Mouse (Mus musculus) midbrain, embryonic 14.5 days (tissue): Measurements from ENCODE around the gene Insm1. TPM values are rescaled to one million over a fixed set of nuclear protein-coding genes. Genes with fewer than 3 reads are reported as not detected.
A peak's percentile ranks its signal among the peaks of the same experiment; 100 is the strongest.

Experiments
- ATAC-seq: fragments of 200-750 bp; cut with Nextera tagmentation; 2 replicates; pipeline ENCODE4 v1.8.0; 2017; ENCODE audit warnings: moderate number of reproducible peaks, moderate library complexity; ENCODE audit not compliant: low FRiP score, low TSS enrichment
- DNase-seq: peaks from one replicate; pipeline ENCODE4 v3.0.0-alpha.2; 2015
- H3K27ac ChIP-seq: fragments of 300-500 bp; sonication (generic); replicated peaks from 2 replicates; pipeline ENCODE4 v1.5.1; 2014; ENCODE audit warnings: mild to moderate bottlenecking, low read depth, low read length, moderate library complexity
- H3K27me3 ChIP-seq: fragments of 300-500 bp; sonication (generic); 2 replicates; pipeline ENCODE4 v1.6.1; 2014; ENCODE audit warnings: low read length, control low read depth, mixed read lengths; ENCODE audit not compliant: control insufficient read depth, insufficient read depth
- H3K36me3 ChIP-seq: fragments of 300-500 bp; sonication (generic); 2 replicates; pipeline ENCODE4 v1.6.1; 2014; ENCODE audit warnings: low read length, control low read depth; ENCODE audit not compliant: control insufficient read depth, insufficient read depth
- H3K4me1 ChIP-seq: fragments of 300-500 bp; sonication (generic); 2 replicates; pipeline ENCODE4 v1.6.1; 2014; ENCODE audit warnings: mild to moderate bottlenecking, antibody characterized with exemption, low read length, control low read depth; ENCODE audit not compliant: control insufficient read depth, insufficient read depth
- H3K4me2 ChIP-seq: fragments of 300-500 bp; sonication (generic); 2 replicates; pipeline ENCODE4 v1.6.1; 2014; ENCODE audit warnings: mild to moderate bottlenecking, low read length, moderate library complexity
- H3K4me3 ChIP-seq: fragments of 300-500 bp; sonication (generic); replicated peaks from 2 replicates; pipeline ENCODE4 v1.5.1; 2014; ENCODE audit warnings: low read depth, low read length
- H3K9ac ChIP-seq: fragments of 300-500 bp; sonication (generic); replicated peaks from 2 replicates; pipeline ENCODE4 v1.6.1; 2014; ENCODE audit warnings: mild to moderate bottlenecking, low read length, moderate library complexity
- H3K9me3 ChIP-seq: fragments of 300-500 bp; sonication (generic); 2 replicates; pipeline ENCODE4 v1.6.1; 2016; ENCODE audit warnings: low read length, control low read depth, mixed read lengths; ENCODE audit not compliant: control insufficient read depth
- WGBS: fragments of 180-500 bp; shearing (Covaris S2); extraction: QIAGEN DNeasy Blood & Tissue Kit; methylation state at CpG from one replicate; pipeline ENCODE4 v1.1.7; 2014; 5-methylcytosine and 5-hydroxymethylcytosine counted together
- polyA plus RNA-seq: library from polyadenylated mRNA; unstranded; fragments of >200 nt; fragmentation: Nextera tagmentation; extraction: Ambion mirVana; gene quantifications from 2 replicates; pipeline ENCODE4 v1.2.1, GENCODE M21; 2014

Insm1 gene
- polyA plus RNA-seq = 5.8 and 7.6 TPM in 2 replicates

DNA sequence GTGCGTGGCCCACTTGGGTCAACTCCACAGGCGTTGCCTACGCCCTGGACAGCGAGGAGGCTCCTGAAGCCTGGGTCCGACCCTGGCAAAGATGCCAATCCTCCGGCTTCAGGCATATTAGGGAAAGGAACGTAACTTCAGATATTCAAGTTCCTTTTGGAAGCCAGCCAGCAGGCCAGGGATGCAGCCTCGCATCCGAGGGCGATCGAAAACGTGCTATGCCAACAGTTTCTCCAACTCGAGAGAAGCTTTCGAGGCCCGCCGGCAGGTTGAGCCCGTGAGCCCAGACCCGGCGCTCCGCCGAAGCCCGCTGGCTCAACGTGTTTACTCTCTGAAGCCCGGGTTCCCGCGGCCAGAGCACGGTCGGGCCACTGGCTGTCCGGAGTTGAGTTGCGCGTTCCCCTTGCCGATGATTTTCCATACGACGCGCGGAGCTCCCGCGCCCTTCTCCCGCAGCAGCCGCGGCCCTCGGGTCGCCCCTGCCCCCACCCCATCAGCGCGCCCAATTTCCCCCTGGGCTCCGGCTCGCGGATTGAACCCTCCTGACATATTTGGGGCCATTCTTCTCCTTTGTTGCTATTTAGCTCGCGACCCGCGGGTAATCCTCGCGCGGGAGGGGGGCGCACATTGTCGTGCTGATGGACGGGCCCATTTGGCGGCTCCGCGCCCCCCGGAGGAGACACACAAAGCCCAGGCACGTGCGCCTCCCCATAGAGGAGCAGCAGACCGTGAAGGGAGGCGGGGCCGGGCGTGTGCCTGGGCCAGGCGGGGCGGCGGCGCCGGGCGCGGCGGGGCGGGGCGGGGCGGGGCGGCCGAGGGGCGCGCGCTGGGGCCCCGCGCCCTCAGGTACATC is at the start of gene Insm1:
Gene Insm1, plus strand, starts transcription at position 846 of the 853 bp plus-strand sequence.
- peak; percentile 90 for DNase-seq
- Histone ChIP-seq H3K4me2 (peak within 1 kb of the TSS; percentile 90), H3K4me1 (peaks cover 47% of the 10 kb centered on the region), H3K9ac (peak within 1 kb of the TSS; percentile 92), H3K27ac (peak within 1 kb of the TSS; percentile 98), H3K4me3 (peak within 1 kb of the TSS; percentile 77), H3K36me3 (no peaks in the 10 kb centered on the region), H3K9me3 (no peaks in the 10 kb centered on the region), H3K27me3 (peaks cover 7% of the 10 kb centered on the region; the same call in 1 of the 2 replicates)
- ATAC-seq = peak; percentile 65
- under 1% methylated on average over 83 of the region's 86 CpGs for WGBS

- no peaks in the 10 kb centered on the region for H3K9me3 ChIP-seq
- H3K36me3 ChIP-seq = no peaks in the 10 kb centered on the region
- ATAC-seq (no peak), DNase-seq (no peak)
- H3K4me2 ChIP-seq = no peak overlapping the region
- WGBS = 35% methylated on average over 4 of the region's 4 CpGs
- H3K4me3 ChIP-seq = no peak overlapping the region
- H3K27ac ChIP-seq = no peak overlapping the region
- H3K4me1 ChIP-seq = 0 out of 2 replicates have a peak, but pooled peaks cover 5% of the 10 kb centered on the region
- no peak overlapping the region for H3K9ac ChIP-seq
- H3K27me3 ChIP-seq = no peaks in the 10 kb centered on the region
These were observed 49.6 kb upstream of the Insm1 start for GRCm38 (mm10) chr2:146172106-146172505.

DNA sequence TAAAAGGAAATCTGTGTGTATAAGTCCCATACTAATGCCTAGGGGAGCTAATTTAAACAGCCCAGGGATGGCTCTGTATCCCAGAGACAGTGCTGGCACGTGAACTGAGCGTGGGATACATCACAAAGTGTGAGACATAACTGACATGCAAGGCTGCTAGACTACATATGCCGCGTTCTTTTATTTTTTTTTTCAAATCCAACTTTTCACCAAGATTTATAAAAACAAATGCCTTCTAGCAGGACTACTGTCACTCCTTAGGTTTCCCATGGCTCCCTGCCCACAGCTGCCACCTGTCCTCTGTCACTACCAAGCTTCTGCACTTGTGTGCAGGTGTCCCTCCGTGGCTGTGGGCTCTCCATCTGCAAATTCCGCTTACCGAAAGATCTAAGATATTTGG is 47.5 kb upstream of the Insm1 start:
- Histone ChIP-seq H3K4me2 (no peak overlapping the region), H3K27ac (no peak overlapping the region), H3K4me3 (no peak overlapping the region), H3K36me3 (no peaks in the 10 kb centered on the region), H3K9ac (no peak overlapping the region), H3K4me1 (0 out of 2 replicates have a peak, but pooled peaks cover 2% of the 10 kb centered on the region), H3K27me3 (no peaks in the 10 kb centered on the region), H3K9me3 (no peaks in the 10 kb centered on the region)
- DNase-seq (no peak), ATAC-seq (no peak)
- 87% methylated on average over 7 of the region's 7 CpGs for WGBS

- DNase-seq (no peak), ATAC-seq (no peak)
- H3K4me3 ChIP-seq = no peak overlapping the region
- 0 out of 2 replicates have a peak, but pooled peaks cover 4% of the 10 kb centered on the region for H3K4me1 ChIP-seq
- no peak overlapping the region for H3K9ac ChIP-seq
- H3K27me3 ChIP-seq = no peaks in the 10 kb centered on the region
- H3K36me3 ChIP-seq = no peaks in the 10 kb centered on the region
- no peak overlapping the region for H3K27ac ChIP-seq
- 85% methylated on average over 1 of the region's 1 CpGs for WGBS
- H3K9me3 ChIP-seq = no peaks in the 10 kb centered on the region
- no peak overlapping the region for H3K4me2 ChIP-seq
These were observed 43.0 kb upstream of the Insm1 start for GRCm38 (mm10) chr2:146178718-146179117.

DNA sequence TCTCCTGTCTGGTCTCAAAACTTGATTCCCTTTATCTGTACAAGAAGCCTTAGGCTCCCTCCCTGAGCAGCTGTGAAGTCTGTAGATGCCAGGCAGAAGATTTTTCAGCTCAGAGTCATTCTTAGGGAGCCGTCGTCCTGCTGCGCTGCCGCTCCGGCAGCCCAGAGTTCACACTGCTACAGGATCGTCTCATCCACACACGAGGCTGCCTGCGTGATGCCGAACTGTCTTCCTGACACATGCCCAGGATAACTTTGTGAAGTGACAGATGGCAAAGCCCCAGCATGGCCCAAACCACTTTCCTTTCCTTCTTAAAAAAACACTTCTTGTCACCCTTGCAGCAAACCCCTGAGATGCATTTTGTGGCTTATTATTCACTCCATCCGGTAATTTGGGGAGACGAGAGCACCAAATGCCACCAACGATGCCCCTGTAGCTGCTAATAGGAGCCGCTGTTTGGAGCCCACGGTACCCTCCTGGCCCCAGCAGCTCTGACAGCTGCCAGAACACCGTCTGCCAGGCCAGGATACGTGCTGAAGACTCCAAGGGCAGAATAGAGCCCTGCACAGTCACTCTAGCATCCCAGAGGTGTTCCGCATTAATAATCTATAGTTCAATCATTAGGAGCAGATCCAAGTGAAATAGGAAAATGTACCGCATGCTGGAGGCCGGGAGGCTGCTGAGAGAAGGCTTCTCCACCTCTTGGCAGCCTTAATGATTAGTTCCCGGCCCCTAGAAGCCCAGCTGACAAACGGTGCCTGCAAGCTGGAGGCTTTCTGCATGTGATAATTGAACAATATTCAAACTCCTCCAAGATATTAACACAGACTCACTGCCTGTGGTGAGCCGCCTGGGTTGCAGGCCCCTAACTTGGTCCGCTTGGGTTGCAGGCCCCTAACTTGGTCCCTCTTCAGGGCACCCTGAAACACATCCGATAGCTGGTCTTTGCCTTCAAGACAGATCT is 37.6 kb upstream of the Insm1 start:
- Histone ChIP-seq H3K27me3 (no peaks in the 10 kb centered on the region), H3K9me3 (no peaks in the 10 kb centered on the region), H3K27ac (no peak overlapping the region; the same call in 1 of the 2 replicates), H3K4me1 (peaks cover 21% of the 10 kb centered on the region), H3K4me3 (no peak overlapping the region), H3K36me3 (no peaks in the 10 kb centered on the region), H3K4me2 (no peak overlapping the region), H3K9ac (no peak overlapping the region)
- DNase-seq = peak; percentile 53
- ATAC-seq = no peak
- WGBS = 63% methylated on average over 24 of the region's 24 CpGs

DNA sequence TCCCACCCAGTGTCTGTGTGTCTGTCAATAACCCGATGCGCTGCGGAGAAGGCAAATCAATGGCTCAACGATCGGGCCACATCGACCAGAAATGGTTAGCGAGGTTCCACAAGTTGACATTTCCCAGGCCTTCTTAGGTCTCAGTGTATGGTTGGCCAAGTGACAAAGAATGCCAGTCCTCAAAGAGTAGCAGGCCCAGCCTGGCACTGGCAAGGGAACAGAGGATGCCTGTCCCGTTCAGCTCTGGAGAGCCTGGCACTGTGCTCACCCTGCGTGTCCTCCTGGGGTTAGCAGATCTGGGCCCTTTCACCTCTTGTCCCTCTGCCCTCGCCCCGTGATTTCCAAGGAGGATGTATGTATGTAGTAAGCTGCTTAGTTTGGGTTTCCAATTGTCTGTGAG is 25.6 kb upstream of the Insm1 start:
- Histone ChIP-seq H3K4me1 (no peaks in the 10 kb centered on the region), H3K36me3 (no peaks in the 10 kb centered on the region), H3K9ac (no peak overlapping the region), H3K4me2 (no peak overlapping the region), H3K27ac (no peak overlapping the region), H3K9me3 (no peaks in the 10 kb centered on the region), H3K4me3 (no peak overlapping the region), H3K27me3 (no peaks in the 10 kb centered on the region)
- ATAC-seq (no peak), DNase-seq (no peak)
- 89% methylated on average over 11 of the region's 11 CpGs for WGBS

GRCm38 (mm10) chr2:146197947-146198346 is 23.8 kb upstream of the Insm1 start:
- Histone ChIP-seq H3K9me3 (no peaks in the 10 kb centered on the region), H3K4me1 (no peaks in the 10 kb centered on the region), H3K9ac (no peak overlapping the region), H3K36me3 (no peaks in the 10 kb centered on the region), H3K4me3 (no peak overlapping the region), H3K27ac (no peak overlapping the region), H3K4me2 (no peak overlapping the region), H3K27me3 (no peaks in the 10 kb centered on the region)
- DNase-seq = no peak
- ATAC-seq = no peak
- 86% methylated on average over 7 of the region's 7 CpGs for WGBS

DNA sequence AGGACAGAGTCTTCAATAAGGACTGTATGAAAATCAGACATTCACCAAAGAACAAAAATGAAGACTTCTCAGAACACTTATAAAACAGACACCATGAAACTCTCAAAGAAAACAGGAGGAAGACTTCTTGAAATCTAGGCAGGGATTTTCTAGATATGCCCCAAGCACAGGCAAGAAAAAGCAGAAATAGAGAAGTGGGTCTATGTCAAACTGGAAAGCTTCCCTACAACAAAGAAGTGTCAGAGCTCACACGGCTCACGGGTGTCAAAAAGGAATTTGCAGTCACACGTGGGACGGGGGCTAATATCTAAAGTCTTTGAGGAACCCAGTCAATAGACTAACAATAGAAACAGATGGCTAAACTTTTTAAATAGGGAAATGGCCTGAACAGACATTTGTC is 10.8 kb upstream of the Insm1 start:
- Histone ChIP-seq H3K27ac (no peak overlapping the region), H3K4me3 (no peak overlapping the region), H3K4me2 (no peak overlapping the region), H3K9me3 (no peaks in the 10 kb centered on the region), H3K4me1 (peaks cover 10% of the 10 kb centered on the region), H3K36me3 (no peaks in the 10 kb centered on the region), H3K27me3 (peaks cover 6% of the 10 kb centered on the region; the same call in 1 of the 2 replicates), H3K9ac (no peak overlapping the region)
- WGBS = 13% methylated on average over 4 of the region's 4 CpGs
- DNase-seq (no peak), ATAC-seq (no peak)
